Mouse (Mus musculus) ES-E14 (cell line): ENCODE results near the gene Rab43. TPM values are rescaled to one million over a fixed set of nuclear protein-coding genes. Genes with fewer than 3 reads are reported as not detected.

Experiments
- DNase-seq: peaks from one replicate; pipeline ENCODE4 v3.0.0-alpha.2; 2013; ENCODE audit warnings: low read depth, low spot score
- H3K27ac ChIP-seq: 2 replicates; pipeline ENCODE4 v1.5.1; 2012; ENCODE audit warnings: low read depth, mild to moderate bottlenecking, low read length, moderate library complexity, mixed read lengths; ENCODE audit not compliant: poor library complexity, insufficient read depth, severe bottlenecking
- H3K36me3 ChIP-seq: 2 replicates; pipeline ENCODE4 v1.6.1; 2012; ENCODE audit warnings: mild to moderate bottlenecking, low read length, moderate library complexity, mixed read lengths; ENCODE audit not compliant: control insufficient read depth, poor library complexity, insufficient read depth, severe bottlenecking
- H3K4me1 ChIP-seq, 2 experiments: fragments of 150-350 bp in 1 of 2; sonication (generic) in 1 of 2; 2 replicates each; pipeline ENCODE4 v1.6.1; 2012; ENCODE audit warnings: low read length in 2 of 2, mild to moderate bottlenecking in 1 of 2, mixed read lengths in 1 of 2; ENCODE audit not compliant: control insufficient read depth in 2 of 2, insufficient read depth in 2 of 2, poor library complexity in 1 of 2
- H3K4me3 ChIP-seq, 2 experiments: fragments of 150-350 bp in 1 of 2; sonication (generic) in 1 of 2; 2 replicates each; pipeline ENCODE4 v1.5.1; 2012; ENCODE audit warnings: low read length in 2 of 2, low read depth in 1 of 2, mild to moderate bottlenecking in 1 of 2, mixed read lengths in 1 of 2; ENCODE audit not compliant: insufficient read depth in 1 of 2, poor library complexity in 1 of 2, severe bottlenecking in 1 of 2
- H3K9ac ChIP-seq: 2 replicates; pipeline ENCODE4 v1.6.1; 2012; ENCODE audit warnings: low read depth, mild to moderate bottlenecking, low read length, mixed read lengths; ENCODE audit not compliant: poor library complexity, insufficient read depth, severe bottlenecking
- H3K9me3 ChIP-seq: fragments of 150-350 bp; sonication (generic); 2 replicates; pipeline ENCODE4 v1.6.1; 2012; ENCODE audit warnings: low read depth, mild to moderate bottlenecking, low read length; ENCODE audit not compliant: control insufficient read depth, insufficient read depth
- CHD2 ChIP-seq: IDR thresholded peaks from 2 replicates; pipeline ENCODE4 v1.6.1; 2014; ENCODE audit warnings: mild to moderate bottlenecking, low read depth, low read length, inconsistent platforms
- HCFC1 ChIP-seq: IDR thresholded peaks from 2 replicates; pipeline ENCODE4 v1.6.1; 2012; ENCODE audit warnings: low read length, inconsistent platforms, borderline replicate concordance; ENCODE audit not compliant: insufficient read depth
- MAFK ChIP-seq: IDR thresholded peaks from 2 replicates; pipeline ENCODE4 v1.6.1; 2014; ENCODE audit warnings: mild to moderate bottlenecking, low read depth, low read length, inconsistent platforms; ENCODE audit not compliant: insufficient read depth
- ZC3H11A ChIP-seq: IDR thresholded peaks from 2 replicates; pipeline ENCODE4 v1.6.1; 2012; ENCODE audit warnings: low read depth, mild to moderate bottlenecking, inconsistent platforms, low read length, borderline replicate concordance
- ZNF384 ChIP-seq: IDR thresholded peaks from 2 replicates; pipeline ENCODE4 v1.6.1; 2012; ENCODE audit warnings: low read depth, low read length, inconsistent platforms
- in situ Hi-C, 2 experiments: fragments of 600-800 bp; cut with MboI; formaldehyde crosslinking; loops; one replicate each; pipeline ENCODE4 v1.15.1; 2025; ENCODE audit warnings: low sequenced_read_pairs in 2 of 2, inconsistent platforms in 1 of 2; ENCODE audit not compliant: unreplicated experiment in 2 of 2
- total RNA-seq: library from RNA; depleted of rRNA; stranded (reverse); fragments of 300-350 nt; gene quantifications from 2 replicates; pipeline ENCODE4 v1.2.3, GENCODE M21; 2012

Gene Rab43
- total RNA-seq, 1 experiment: 2.0 TPM

GRCm38 (mm10) chr6:87746059-87746458 lies 65.9 kb downstream of the Rab43 start:
- no peaks in the 10 kb centered on the region for H3K4me1 ChIP-seq
- H3K9ac ChIP-seq: no peak overlapping the region
- H3K9me3 ChIP-seq: no peaks in the 10 kb centered on the region
- no peak overlapping the region for H3K4me3 ChIP-seq
- H3K27ac ChIP-seq: no peak overlapping the region
- DNase-seq: no peak
- in situ Hi-C loops: no loop called here
- H3K36me3 ChIP-seq: no peaks in the 10 kb centered on the region
- TF ChIP-seq HCFC1 (no peak), ZNF384 (no peak), ZC3H11A (no peak), MAFK (no peak), CHD2 (no peak)

GRCm38 (mm10) chr6:87745301-87745700 lies 66.7 kb downstream of the Rab43 start:
- TF ChIP-seq ZC3H11A: no peak
- no peak for TF ChIP-seq MAFK
- no peak for TF ChIP-seq CHD2
- TF ChIP-seq ZNF384: no peak
- TF ChIP-seq HCFC1: no peak
- H3K36me3 ChIP-seq: no peaks in the 10 kb centered on the region
- H3K27ac ChIP-seq: no peak overlapping the region
- no peak for DNase-seq
- no peak overlapping the region for H3K9ac ChIP-seq
- H3K4me3 ChIP-seq: no peak overlapping the region
- in situ Hi-C loops: no loop called here
- H3K9me3 ChIP-seq: no peaks in the 10 kb centered on the region
- no peaks in the 10 kb centered on the region for H3K4me1 ChIP-seq

- no peaks in the 10 kb centered on the region for H3K36me3 ChIP-seq
- no peak overlapping the region for H3K9ac ChIP-seq
- no peak overlapping the region for H3K27ac ChIP-seq
- no peak for DNase-seq
- no peak for TF ChIP-seq CHD2
- no peak for TF ChIP-seq ZC3H11A
- no peak for TF ChIP-seq MAFK
- no peak for TF ChIP-seq HCFC1
- TF ChIP-seq ZNF384: no peak
- H3K4me1 ChIP-seq: no peaks in the 10 kb centered on the region
- H3K4me3 ChIP-seq: no peak overlapping the region
- H3K9me3 ChIP-seq: no peaks in the 10 kb centered on the region
- in situ Hi-C loops: no loop called here
These were observed 67.3 kb downstream of the Rab43 start for GRCm38 (mm10) chr6:87744632-87745031.

GRCm38 (mm10) chr6:87743281-87743680 lies 68.7 kb downstream of the Rab43 start:
- Histone ChIP-seq H3K9ac (no peak overlapping the region), H3K9me3 (no peaks in the 10 kb centered on the region), H3K4me3 (no peak overlapping the region), H3K27ac (no peak overlapping the region), H3K4me1 (no peaks in the 10 kb centered on the region), H3K36me3 (no peaks in the 10 kb centered on the region)
- in situ Hi-C loops: no loop called here
- no peak for TF ChIP-seq CHD2
- no peak for TF ChIP-seq HCFC1
- TF ChIP-seq ZC3H11A: no peak
- no peak for TF ChIP-seq ZNF384
- no peak for TF ChIP-seq MAFK
- no peak for DNase-seq

GRCm38 (mm10) chr6:87742804-87743203 lies 69.2 kb downstream of the Rab43 start:
- peak; percentile 63 for DNase-seq
- in situ Hi-C loops: no loop called here
- no peak for TF ChIP-seq ZNF384
- no peak for TF ChIP-seq ZC3H11A
- TF ChIP-seq CHD2: no peak
- no peak for TF ChIP-seq MAFK
- no peak for TF ChIP-seq HCFC1

More at GRCm38 (mm10) chr6:87742804-87743203, 69.2 kb downstream of the Rab43 start:
- Histone ChIP-seq H3K4me3 (no peak overlapping the region), H3K36me3 (no peaks in the 10 kb centered on the region), H3K9me3 (no peaks in the 10 kb centered on the region), H3K4me1 (no peaks in the 10 kb centered on the region), H3K27ac (no peak overlapping the region), H3K9ac (no peak overlapping the region)
